In the genomic region with DNA sequence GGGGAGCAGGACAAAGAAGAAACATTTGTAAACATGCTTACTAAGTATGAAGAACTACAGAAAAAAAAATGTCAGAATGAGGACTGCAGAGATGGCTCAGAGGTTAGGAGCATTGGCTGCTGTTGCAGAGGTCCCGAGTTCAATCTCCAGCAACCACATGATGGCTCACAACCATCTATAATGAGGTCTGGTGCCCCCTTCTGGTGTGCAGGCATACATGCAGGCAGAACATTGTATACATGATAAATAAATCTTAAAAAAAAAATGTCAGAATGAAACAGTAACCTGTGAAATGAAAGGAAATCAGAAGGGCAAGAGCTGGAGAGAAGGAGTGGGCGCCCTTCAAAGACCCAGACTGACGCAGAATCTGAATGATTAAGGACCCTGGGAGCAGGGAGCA, we compare ENCODE assay signal across 1 mouse cellular context.
TF ChIP-seq lines count a peak whose summit lies in the region.

No protein-coding gene starts in this region.

TF ChIP-seq in CH12.LX, 34 proteins besides CTCF, POLR2A, EP300 and RAD21:
- TF ChIP-seq ZNF384 (IDR thresholded peaks at IDR 0.05; ENCODE audit: low read depth, low read length), result peak; percentile 3; the same call in 1 of the 2 replicates
- TF ChIP-seq MAX (IDR thresholded peaks at IDR 0.05; ENCODE audit: low read length), result no peak
TF ChIP-seq in CH12.LX: peak in this region for 1.
